Mouse (Mus musculus) heart, embryonic 10.5 days (tissue): ENCODE data around the gene Cldn18. TPM values are rescaled to one million over a fixed set of nuclear protein-coding genes. Genes with fewer than 3 reads are reported as not detected.
A peak's percentile ranks its signal among the peaks of the same experiment; 100 is the strongest.

Source experiments
- DNase-seq: peaks from one replicate; pipeline ENCODE4 v3.0.0-alpha.2; 2017; ENCODE audit warnings: low spot score
- H3K27ac ChIP-seq: fragments of 300-500 bp; sonication (generic); 2 replicates; pipeline ENCODE4 v1.5.1; 2016; ENCODE audit warnings: mild to moderate bottlenecking
- H3K27me3 ChIP-seq: fragments of 300-500 bp; sonication (generic); 2 replicates; pipeline ENCODE4 v1.6.1; 2016; ENCODE audit warnings: mild to moderate bottlenecking; ENCODE audit not compliant: poor library complexity, insufficient read depth, severe bottlenecking
- H3K36me3 ChIP-seq: fragments of 300-500 bp; sonication (generic); 2 replicates; pipeline ENCODE4 v1.6.1; 2016; ENCODE audit warnings: mild to moderate bottlenecking, moderate library complexity
- H3K4me1 ChIP-seq: fragments of 300-500 bp; sonication (generic); 2 replicates; pipeline ENCODE4 v1.6.1; 2016; ENCODE audit warnings: mild to moderate bottlenecking
- H3K4me3 ChIP-seq: fragments of 300-500 bp; sonication (generic); 2 replicates; pipeline ENCODE4 v1.5.1; 2016; ENCODE audit warnings: mild to moderate bottlenecking, moderate library complexity
- H3K9me3 ChIP-seq: fragments of 300-500 bp; sonication (generic); 2 replicates; pipeline ENCODE4 v1.6.1; 2016; ENCODE audit warnings: mild to moderate bottlenecking, moderate library complexity
- WGBS: fragments of 180-500 bp; shearing (Covaris S2); methylation state at CpG from one replicate; pipeline ENCODE4 v1.1.7; 2016; 5-methylcytosine and 5-hydroxymethylcytosine counted together
- polyA plus RNA-seq: library from polyadenylated mRNA; unstranded; fragments of >200 nt; fragmentation: Nextera tagmentation; extraction: Ambion mirVana; gene quantifications from 2 replicates; pipeline ENCODE4 v1.2.1, GENCODE M21; 2016

Cldn18 gene
- polyA plus RNA-seq, 1 experiment from 2014 or later = 0.20 TPM

DNA sequence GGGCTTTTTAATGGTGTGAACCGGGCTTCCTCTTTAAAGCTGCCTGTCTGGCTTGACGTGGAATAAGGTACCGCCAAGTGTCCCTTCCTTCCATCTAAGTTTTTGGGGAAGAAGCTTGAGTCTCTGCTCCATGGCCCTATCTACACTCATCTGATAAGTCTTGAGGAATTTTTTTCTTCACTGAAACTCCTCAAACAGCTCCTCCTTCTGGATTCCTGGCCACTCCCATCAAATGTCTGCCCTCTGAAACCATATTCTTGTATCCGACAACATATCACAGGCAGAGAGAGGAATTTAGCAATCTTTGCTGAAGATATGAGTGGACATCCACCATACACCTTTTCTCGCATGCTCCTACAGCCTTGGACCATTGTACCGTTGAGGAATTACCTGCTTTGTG, 10.8 kb downstream of the Cldn18 start:
- no peak for DNase-seq
- no peaks in the 10 kb centered on the region for H3K9me3 ChIP-seq
- no peak overlapping the region for H3K4me3 ChIP-seq
- peaks cover 4% of the 10 kb centered on the region for H3K4me1 ChIP-seq
- 0 out of 2 replicates have a peak, but pooled peaks cover 6% of the 10 kb centered on the region for H3K27me3 ChIP-seq
- WGBS = 86% methylated on average over 6 of the region's 6 CpGs
- no peak overlapping the region for H3K27ac ChIP-seq
- H3K36me3 ChIP-seq = no peaks in the 10 kb centered on the region

DNA sequence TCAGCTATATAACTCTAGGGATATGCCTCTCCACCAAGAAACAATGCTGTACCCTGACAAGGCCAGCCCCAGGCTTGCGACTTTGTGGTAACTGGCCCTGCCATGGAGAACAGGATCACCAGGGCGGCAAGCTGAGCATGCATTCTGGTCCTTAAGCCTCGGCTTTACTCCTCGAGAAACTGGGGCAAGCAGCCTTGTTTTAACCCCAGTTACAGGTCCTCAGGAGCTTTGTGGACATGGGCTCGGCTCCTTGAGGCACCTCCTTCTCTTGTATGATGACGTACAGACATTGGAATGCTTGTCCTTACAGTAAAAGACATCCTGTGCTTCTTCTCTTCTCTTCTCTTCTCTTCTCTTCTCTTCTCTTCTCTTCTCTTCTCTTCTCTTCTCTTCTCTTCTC, 13.4 kb downstream of the Cldn18 start:
- H3K36me3 ChIP-seq = no peaks in the 10 kb centered on the region
- no peak overlapping the region for H3K27ac ChIP-seq
- no peaks in the 10 kb centered on the region for H3K27me3 ChIP-seq
- H3K4me1 ChIP-seq = peaks cover 4% of the 10 kb centered on the region; the same call in 1 of the 2 replicates
- no peaks in the 10 kb centered on the region for H3K9me3 ChIP-seq
- 63% methylated on average over 6 of the region's 6 CpGs for WGBS
- no peak overlapping the region for H3K4me3 ChIP-seq
- DNase-seq = no peak

DNA sequence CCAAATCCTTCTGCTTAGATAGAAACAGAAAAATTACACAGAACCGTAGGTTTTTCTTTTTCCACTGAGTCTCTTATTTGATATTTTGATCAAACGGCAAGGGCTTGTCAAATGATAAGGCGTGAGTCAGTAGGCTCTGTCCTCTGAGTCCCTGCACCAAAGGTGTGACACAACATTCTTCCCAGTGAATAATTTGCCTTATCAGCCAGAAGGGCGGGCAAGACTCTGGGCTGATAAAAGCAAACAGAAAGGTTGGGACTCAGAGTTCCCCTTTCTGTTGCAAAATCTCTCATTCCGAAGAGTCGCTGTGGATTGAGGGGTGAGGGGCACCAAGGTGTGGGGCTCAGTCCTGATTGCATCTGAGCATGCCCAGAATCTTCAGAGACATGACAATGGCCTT, 14.9 kb downstream of the Cldn18 start:
- no peaks in the 10 kb centered on the region for H3K9me3 ChIP-seq
- H3K4me1 ChIP-seq = peaks cover 4% of the 10 kb centered on the region; the same call in 1 of the 2 replicates
- H3K27me3 ChIP-seq = no peaks in the 10 kb centered on the region
- 64% methylated on average over 6 of the region's 6 CpGs for WGBS
- H3K4me3 ChIP-seq = no peak overlapping the region
- H3K36me3 ChIP-seq = no peaks in the 10 kb centered on the region
- no peak for DNase-seq
- H3K27ac ChIP-seq = no peak overlapping the region

DNA sequence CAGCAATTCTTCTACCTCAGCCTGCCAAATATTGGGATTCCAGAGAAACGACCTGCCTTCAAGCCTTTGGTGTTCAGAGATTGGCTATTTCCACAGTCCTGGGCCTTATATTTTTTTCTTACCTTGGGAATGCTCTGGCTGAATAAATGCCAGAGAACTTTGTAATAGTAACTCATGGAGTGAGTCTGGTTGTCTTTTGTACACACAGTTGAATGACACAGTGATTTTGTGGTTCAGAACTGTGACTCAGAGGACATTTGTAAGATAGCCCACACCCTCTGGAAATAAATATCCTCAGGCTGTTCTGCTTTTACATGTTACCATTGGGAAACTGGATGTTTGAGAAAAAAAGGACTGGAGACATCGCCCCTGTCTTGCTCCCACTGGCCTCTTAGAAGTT, 15.9 kb downstream of the Cldn18 start:
- Histone ChIP-seq H3K27ac (no peak overlapping the region), H3K4me3 (no peak overlapping the region), H3K4me1 (peaks cover 4% of the 10 kb centered on the region; the same call in 1 of the 2 replicates), H3K27me3 (no peaks in the 10 kb centered on the region), H3K9me3 (no peaks in the 10 kb centered on the region), H3K36me3 (no peaks in the 10 kb centered on the region)
- WGBS = 85% methylated on average over 2 of the region's 2 CpGs
- DNase-seq = no peak

DNA sequence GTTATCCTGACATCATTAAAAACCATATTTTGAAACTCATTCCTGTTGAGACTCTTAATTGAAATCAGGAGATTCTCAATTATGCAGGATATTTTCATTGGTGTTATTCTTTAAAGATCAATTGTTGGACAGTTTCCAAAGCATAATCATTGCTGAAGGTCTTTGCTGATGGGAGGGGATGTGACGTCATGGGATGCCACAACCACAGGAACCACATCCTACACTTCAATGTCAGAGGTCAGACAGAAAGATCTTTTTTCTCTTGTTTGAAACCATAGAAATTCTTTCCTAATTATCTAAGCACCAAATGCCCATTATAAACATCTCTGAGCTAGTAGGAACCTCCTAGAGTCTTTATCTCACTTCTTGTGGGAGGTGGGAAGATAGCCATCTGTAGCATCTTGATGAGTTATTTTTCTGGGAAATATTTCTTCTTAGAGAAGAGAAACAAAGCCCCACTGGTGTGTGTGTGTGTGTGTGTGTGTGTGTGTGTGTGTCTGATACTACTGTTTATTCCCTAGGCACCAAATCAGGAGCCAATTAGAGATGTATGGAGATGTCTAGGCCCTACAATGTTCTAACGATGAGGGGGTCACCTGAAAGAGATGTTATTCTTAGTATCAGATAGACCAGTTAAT, 17.2 kb downstream of the Cldn18 start:
- WGBS = 85% methylated on average over 2 of the region's 2 CpGs
- Histone ChIP-seq H3K27me3 (no peaks in the 10 kb centered on the region), H3K4me3 (no peak overlapping the region), H3K4me1 (peaks cover 4% of the 10 kb centered on the region; the same call in 1 of the 2 replicates), H3K27ac (no peak overlapping the region), H3K36me3 (no peaks in the 10 kb centered on the region), H3K9me3 (no peaks in the 10 kb centered on the region)
- DNase-seq = no peak

DNA sequence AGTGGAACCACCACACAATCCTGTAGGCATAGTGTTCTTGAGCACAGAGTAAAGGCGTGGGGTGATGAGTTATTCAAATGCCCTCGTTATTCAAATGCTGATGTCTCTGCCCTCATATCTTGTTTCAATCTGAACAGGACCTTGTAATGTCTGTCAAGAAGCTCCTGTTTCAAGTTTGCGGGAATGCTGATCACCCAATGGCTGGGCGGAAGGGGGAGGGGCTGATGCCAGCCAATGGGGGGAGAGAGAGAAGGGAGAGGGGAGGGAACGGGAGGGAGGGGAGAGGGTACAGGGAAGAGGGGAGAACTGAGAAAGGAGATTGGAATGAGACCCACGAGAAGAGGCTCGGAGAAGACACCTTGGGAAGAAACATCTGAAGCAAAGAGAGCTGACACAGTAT, 22.1 kb downstream of the Cldn18 start:
- Histone ChIP-seq H3K4me1 (no peaks in the 10 kb centered on the region), H3K27me3 (no peaks in the 10 kb centered on the region), H3K4me3 (no peak overlapping the region), H3K9me3 (no peaks in the 10 kb centered on the region), H3K36me3 (no peaks in the 10 kb centered on the region), H3K27ac (no peak overlapping the region)
- DNase-seq = no peak
- WGBS = 55% methylated on average over 7 of the region's 7 CpGs

DNA sequence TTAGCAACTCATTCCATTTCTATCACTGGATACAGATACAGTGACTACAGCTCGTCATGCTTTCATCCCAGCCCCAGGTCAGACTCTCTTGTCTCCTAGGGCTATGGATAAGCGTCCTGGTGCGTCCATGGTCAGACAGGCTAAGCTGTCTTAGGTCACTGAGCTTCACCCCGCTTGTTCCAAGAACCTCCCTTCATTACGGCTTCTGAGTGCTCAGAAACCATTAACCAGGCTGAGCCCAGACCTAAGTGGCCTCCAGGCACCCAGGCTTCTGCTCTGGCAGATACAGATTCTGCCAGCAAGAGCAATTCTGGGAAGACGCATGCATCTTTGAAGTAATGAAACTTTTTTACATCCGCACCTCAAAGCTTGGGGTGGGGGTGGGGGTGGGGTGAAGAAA, 26.7 kb downstream of the Cldn18 start:
- Histone ChIP-seq H3K4me3 (no peak overlapping the region), H3K36me3 (no peaks in the 10 kb centered on the region), H3K4me1 (peaks cover under 1% of the 10 kb centered on the region; the same call in 1 of the 2 replicates), H3K27ac (no peak overlapping the region), H3K27me3 (no peaks in the 10 kb centered on the region), H3K9me3 (no peaks in the 10 kb centered on the region)
- 76% methylated on average over 7 of the region's 7 CpGs for WGBS
- no peak for DNase-seq

DNA sequence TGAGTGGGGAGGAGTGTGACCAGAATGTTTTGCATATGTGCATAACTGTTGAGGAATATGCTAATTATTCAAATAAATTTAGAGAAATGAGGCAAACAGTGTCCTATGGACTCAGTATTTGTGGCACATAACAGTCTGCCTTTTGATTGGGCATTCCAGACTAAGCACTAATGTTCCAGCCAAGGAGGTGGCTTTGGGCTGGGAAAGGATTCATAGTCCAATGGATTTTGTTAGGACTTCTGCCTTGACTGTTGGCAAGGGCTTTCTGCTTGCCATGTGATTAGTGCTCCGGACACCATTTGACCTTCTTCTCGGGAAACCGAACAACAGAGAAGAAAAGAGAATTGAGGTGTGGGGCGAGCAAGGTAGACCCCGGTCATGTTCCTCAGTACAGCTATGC, 27.3 kb downstream of the Cldn18 start:
- Histone ChIP-seq H3K27ac (no peak overlapping the region), H3K36me3 (no peaks in the 10 kb centered on the region), H3K4me3 (no peak overlapping the region), H3K9me3 (no peaks in the 10 kb centered on the region), H3K27me3 (no peaks in the 10 kb centered on the region), H3K4me1 (peaks cover 6% of the 10 kb centered on the region; the same call in 1 of the 2 replicates)
- WGBS = 89% methylated on average over 5 of the region's 5 CpGs
- DNase-seq = no peak

DNA sequence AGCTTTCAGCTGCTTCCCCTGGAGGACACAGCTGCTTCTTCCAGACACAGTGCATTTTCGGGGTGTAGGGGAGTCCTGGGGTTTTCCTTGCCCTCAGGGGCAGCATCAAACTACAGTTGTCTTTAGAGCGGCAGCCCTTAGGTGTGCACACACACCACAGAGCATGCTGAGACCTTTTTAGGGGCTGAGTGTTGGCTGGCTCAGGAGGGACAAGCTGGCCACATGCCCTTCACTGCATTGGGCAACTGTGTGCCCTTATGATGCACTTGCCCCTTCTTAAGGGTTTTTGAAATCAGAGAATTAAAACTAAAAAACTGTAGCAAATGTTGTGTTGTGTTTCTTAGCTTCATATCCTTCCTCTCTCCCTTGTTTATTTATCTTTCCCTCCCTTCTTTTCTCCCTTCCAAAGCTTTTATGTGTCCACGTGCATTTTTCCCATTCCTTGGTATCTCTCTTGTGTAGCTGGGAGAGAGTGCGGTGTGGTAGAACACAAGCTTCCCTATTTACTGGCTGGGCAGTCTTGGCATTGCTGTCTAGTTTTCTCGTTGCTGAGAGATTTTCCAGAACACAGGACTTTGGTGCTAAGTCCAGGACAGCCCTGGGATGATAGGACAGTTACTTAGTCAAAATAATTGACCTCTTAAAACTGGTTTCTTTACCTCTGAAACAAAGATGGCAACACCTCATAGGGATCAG, 31.4 kb downstream of the Cldn18 start:
- Histone ChIP-seq H3K4me1 (peaks cover 15% of the 10 kb centered on the region; the same call in 1 of the 2 replicates), H3K36me3 (no peaks in the 10 kb centered on the region), H3K4me3 (no peak overlapping the region), H3K27me3 (no peaks in the 10 kb centered on the region), H3K27ac (no peak overlapping the region), H3K9me3 (no peaks in the 10 kb centered on the region)
- peak; percentile 56 for DNase-seq
- WGBS = 67% methylated on average over 5 of the region's 5 CpGs

DNA sequence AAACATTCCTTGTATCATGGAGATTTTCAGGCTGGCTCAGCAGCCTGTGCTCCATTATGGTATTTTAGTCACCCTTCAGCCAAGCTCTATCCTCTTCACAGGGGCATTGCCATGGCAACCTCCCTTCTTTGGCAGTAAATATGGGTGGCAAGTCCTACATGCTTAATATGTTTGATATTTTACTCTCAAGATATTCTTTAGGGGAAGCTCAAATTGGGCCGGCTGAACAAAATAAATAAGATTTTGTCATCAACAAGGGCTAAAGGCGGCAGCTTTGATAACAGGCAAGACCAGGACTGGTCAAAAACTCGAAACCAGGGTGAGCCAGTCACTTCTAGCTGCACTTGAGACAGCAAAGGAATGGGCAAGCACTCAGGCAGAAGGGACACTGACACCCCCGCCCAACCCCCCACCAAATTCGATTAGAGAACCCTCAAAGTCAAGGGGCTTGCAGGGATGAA, 32.0 kb downstream of the Cldn18 start:
- no peaks in the 10 kb centered on the region for H3K9me3 ChIP-seq
- H3K4me3 ChIP-seq = no peak overlapping the region
- peaks cover 15% of the 10 kb centered on the region; the same call in 1 of the 2 replicates for H3K4me1 ChIP-seq
- WGBS = 57% methylated on average over 5 of the region's 5 CpGs
- no peaks in the 10 kb centered on the region for H3K27me3 ChIP-seq
- DNase-seq = no peak
- no peak overlapping the region for H3K27ac ChIP-seq
- no peaks in the 10 kb centered on the region for H3K36me3 ChIP-seq

DNA sequence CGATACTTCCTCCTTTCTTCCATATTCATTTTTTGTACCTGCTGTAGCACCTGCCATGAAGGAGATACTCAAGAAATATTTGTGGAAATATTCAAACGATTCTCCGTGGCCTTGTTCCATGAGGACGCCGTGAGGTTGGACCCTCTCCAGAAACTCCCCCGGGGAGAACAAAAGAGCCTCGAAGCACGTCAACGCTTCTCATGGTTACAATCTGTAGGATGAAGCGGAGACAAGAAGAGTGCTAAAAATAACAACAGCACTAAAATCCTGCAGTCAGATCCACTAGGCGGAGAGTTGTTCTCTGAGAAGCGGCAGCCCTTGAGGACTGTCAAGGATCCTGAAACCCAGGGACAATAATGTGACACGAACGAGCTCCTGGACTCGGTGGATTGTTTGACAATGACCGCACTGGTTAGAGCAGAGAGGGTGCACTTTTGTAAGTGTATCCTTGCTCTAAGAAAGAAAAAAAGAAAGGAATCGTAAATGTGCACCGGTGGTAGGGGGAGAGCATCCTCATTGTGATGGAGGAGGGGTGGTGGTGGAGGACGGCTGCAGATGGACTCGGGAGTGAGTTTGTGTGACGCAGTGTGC, 35.0 kb downstream of the Cldn18 start:
- H3K4me3 ChIP-seq = peak overlapping the region; percentile 37
- 51% methylated on average over 21 of the region's 21 CpGs for WGBS
- H3K36me3 ChIP-seq = no peaks in the 10 kb centered on the region
- DNase-seq = peak; percentile 75
- H3K9me3 ChIP-seq = no peaks in the 10 kb centered on the region
- H3K27ac ChIP-seq = peak overlapping the region; percentile 65; the same call in 1 of the 2 replicates
- H3K4me1 ChIP-seq = peaks cover 15% of the 10 kb centered on the region; the same call in 1 of the 2 replicates
- H3K27me3 ChIP-seq = no peaks in the 10 kb centered on the region

DNA sequence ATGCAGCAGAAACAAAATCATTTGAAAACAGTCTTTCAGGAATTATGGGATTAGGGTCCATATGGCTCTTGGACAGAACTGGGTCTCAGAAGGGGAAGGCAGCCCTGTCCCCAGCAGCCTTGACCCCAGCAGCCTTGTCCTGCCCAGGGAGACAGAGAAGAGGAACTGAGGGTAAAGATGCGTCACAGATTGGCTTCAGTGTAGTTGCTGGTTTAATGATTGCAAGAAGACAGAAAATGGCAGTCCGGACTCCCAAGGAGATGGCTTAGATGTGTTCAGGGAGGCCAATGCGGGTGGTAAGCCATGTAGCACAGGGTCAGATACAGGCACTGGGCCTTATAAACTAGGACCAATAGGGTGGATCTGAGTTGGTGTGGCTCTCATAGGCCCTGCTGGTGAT, 41.4 kb downstream of the Cldn18 start:
- DNase-seq = peak; percentile 58
- H3K4me1 ChIP-seq = no peaks in the 10 kb centered on the region
- no peak overlapping the region for H3K27ac ChIP-seq
- H3K9me3 ChIP-seq = no peaks in the 10 kb centered on the region
- H3K27me3 ChIP-seq = no peaks in the 10 kb centered on the region
- no peak overlapping the region for H3K4me3 ChIP-seq
- peaks cover 7% of the 10 kb centered on the region; the same call in 1 of the 2 replicates for H3K36me3 ChIP-seq
- 89% methylated on average over 3 of the region's 3 CpGs for WGBS

DNA sequence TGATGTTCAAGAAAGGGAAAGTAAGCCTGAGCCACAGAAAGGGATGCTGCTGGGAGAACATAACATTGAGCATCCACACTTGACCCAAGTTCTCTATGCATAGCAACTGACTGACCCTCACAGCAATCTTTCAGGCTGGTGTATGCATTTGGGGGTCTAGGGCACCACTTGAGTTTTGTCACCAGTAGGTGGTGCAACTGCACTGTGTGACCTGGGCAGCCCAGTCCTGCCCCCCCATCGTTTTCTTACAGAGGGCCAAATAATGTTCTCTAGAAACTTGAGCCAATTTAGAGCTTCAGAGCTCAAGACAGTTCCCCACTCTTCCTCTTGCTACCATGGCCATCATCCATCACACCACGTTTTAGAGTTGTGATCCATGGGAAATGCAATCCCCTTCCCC, 45.5 kb downstream of the Cldn18 start:
- Histone ChIP-seq H3K27me3 (no peaks in the 10 kb centered on the region), H3K9me3 (no peaks in the 10 kb centered on the region), H3K27ac (no peak overlapping the region), H3K4me3 (no peak overlapping the region), H3K36me3 (peaks cover 43% of the 10 kb centered on the region), H3K4me1 (no peaks in the 10 kb centered on the region)
- DNase-seq = no peak
- 44% methylated on average over 2 of the region's 2 CpGs for WGBS
